Mouse (Mus musculus): Measurements from ENCODE around the gene Mctp2. TPM values are rescaled to one million over a fixed set of nuclear protein-coding genes. Genes with fewer than 3 reads are reported as not detected.

The Mctp2 gene
- total and polyA plus RNA-seq, 3 experiments, result not detected

GRCm38 (mm10) chr7:72145726-72146520 is 160.5 kb downstream of the Mctp2 start:
- no peaks in the 10 kb centered on the region for H3K4me1 ChIP-seq (ENCODE audit: control insufficient read depth in 1 of 2, insufficient read depth in 2 of 2, low read length in 2 of 2)
- TF ChIP-seq ETS1 (IDR thresholded peaks at IDR 0.05; ENCODE audit: low read depth, low read length) (no peak), SMC3 (IDR thresholded peaks at IDR 0.05; ENCODE audit: low read depth, low read length) (no peak), E2F4 (IDR thresholded peaks at IDR 0.05; ENCODE audit: borderline replicate concordance, low read depth, low read length) (no peak), MAZ (IDR thresholded peaks at IDR 0.05; ENCODE audit: low read depth, low read length) (no peak), MAFK (IDR thresholded peaks at IDR 0.05; ENCODE audit: borderline replicate concordance, low read depth, low read length) (no peak), TCF12 (IDR thresholded peaks at IDR 0.05; ENCODE audit: low read depth, low read length) (no peak), HCFC1 (IDR thresholded peaks at IDR 0.05; ENCODE audit: low read depth, low read length) (no peak), ZMIZ1 (IDR thresholded peaks at IDR 0.05; ENCODE audit: low read depth, low read length) (no peak), JUND (IDR thresholded peaks at IDR 0.05; ENCODE audit: low read depth, low read length) (no peak), MYB (IDR thresholded peaks at IDR 0.05; ENCODE audit: low read depth, low read length) (no peak)
- no peaks in the 10 kb centered on the region for H3K9me3 ChIP-seq (replicated peaks; ENCODE audit: insufficient read depth, low read length)
- H3K27me3 ChIP-seq (ENCODE audit: control insufficient read depth in 1 of 2, insufficient read depth in 2 of 2, low read length in 2 of 2), result no peaks in the 10 kb centered on the region
- no peak for DNase-seq (ENCODE audit: low read depth, low spot score)
- no peak overlapping the region for H3K9ac ChIP-seq (ENCODE audit: control insufficient read depth, low read depth, low read length, poor library complexity, severe bottlenecking)
- no peaks in the 10 kb centered on the region for H3K36me3 ChIP-seq (ENCODE audit: control insufficient read depth in 1 of 2, insufficient read depth in 2 of 2, low read length in 2 of 2)
- H3K4me3 ChIP-seq (ENCODE audit: control insufficient read depth in 1 of 2, insufficient read depth in 1 of 2, low read depth in 2 of 2, low read length in 2 of 2), result no peak overlapping the region
- H3K27ac ChIP-seq (ENCODE audit: control insufficient read depth, low read depth, low read length), result no peak overlapping the region
- no peaks in the 10 kb centered on the region for H3K79me2 ChIP-seq (ENCODE audit: control insufficient read depth, insufficient read depth, low read length, poor library complexity)

GRCm38 (mm10) chr7:72138701-72139100 is 167.7 kb downstream of the Mctp2 start:
- no peak overlapping the region for H3K27ac ChIP-seq (ENCODE audit: control insufficient read depth, low read depth, low read length)
- TF ChIP-seq POLR2AphosphoS2 (IDR thresholded peaks at IDR 0.05; ENCODE audit: low read length) (no peak), RAD21 (IDR thresholded peaks at IDR 0.05; ENCODE audit: low read depth, low read length) (no peak), JUND (IDR thresholded peaks at IDR 0.05; ENCODE audit: low read depth, low read length) (no peak), ZNF384 (IDR thresholded peaks at IDR 0.05; ENCODE audit: low read depth, low read length) (no peak), USF2 (IDR thresholded peaks at IDR 0.05; ENCODE audit: borderline replicate concordance in 1 of 2, insufficient read depth in 1 of 2, low read depth in 1 of 2, low read length in 2 of 2) (no peak), UBTF (IDR thresholded peaks at IDR 0.05; ENCODE audit: borderline replicate concordance, insufficient read depth, low read depth, low read length) (no peak), GABPA (IDR thresholded peaks at IDR 0.05; ENCODE audit: low read depth, low read length) (no peak), NRF1 (IDR thresholded peaks at IDR 0.05; ENCODE audit: insufficient read depth, low read depth, low read length, poor library complexity, severe bottlenecking) (no peak), POLR2A (IDR thresholded peaks at IDR 0.05; ENCODE audit: control insufficient read depth in 1 of 2, insufficient read depth in 1 of 2, low read depth in 1 of 2, low read length in 2 of 2, poor library complexity in 1 of 2) (no peak), TAL1 (IDR thresholded peaks at IDR 0.05; ENCODE audit: low read length) (no peak), MXI1 (IDR thresholded peaks at IDR 0.05; ENCODE audit: low read depth, low read length) (no peak), GATA1 (IDR thresholded peaks at IDR 0.05; ENCODE audit: low read depth, low read length) (no peak), MAZ (IDR thresholded peaks at IDR 0.05; ENCODE audit: low read depth, low read length) (no peak), BHLHE40 (IDR thresholded peaks at IDR 0.05; ENCODE audit: borderline replicate concordance, low read depth, low read length) (no peak), CTCF (IDR thresholded peaks at IDR 0.05 in 2 of 3, conservative IDR thresholded peaks at IDR 0.05 in 1 of 3; ENCODE audit: control insufficient read depth in 1 of 3, insufficient read depth in 1 of 3, low read depth in 2 of 3, low read length in 3 of 3, poor library complexity in 1 of 3, severe bottlenecking in 1 of 3) (no peak), TCF12 (IDR thresholded peaks at IDR 0.05; ENCODE audit: low read depth, low read length) (no peak), SIN3A (IDR thresholded peaks at IDR 0.05; ENCODE audit: low read length) (no peak), CHD2 (IDR thresholded peaks at IDR 0.05; ENCODE audit: low read length) (no peak), TBP (IDR thresholded peaks at IDR 0.05; ENCODE audit: low read depth, low read length) (no peak)
- H3K9me3 ChIP-seq (replicated peaks; ENCODE audit: insufficient read depth, low read length), result no peaks in the 10 kb centered on the region
- H3K27me3 ChIP-seq (ENCODE audit: control insufficient read depth in 1 of 2, insufficient read depth in 2 of 2, low read length in 2 of 2), result no peaks in the 10 kb centered on the region
- H3K9ac ChIP-seq (ENCODE audit: control insufficient read depth, low read depth, low read length, poor library complexity, severe bottlenecking), result no peak overlapping the region
- H3K4me3 ChIP-seq (ENCODE audit: control insufficient read depth in 1 of 2, insufficient read depth in 1 of 2, low read depth in 2 of 2, low read length in 2 of 2), result no peak overlapping the region
- no peaks in the 10 kb centered on the region for H3K79me2 ChIP-seq (ENCODE audit: control insufficient read depth, insufficient read depth, low read length, poor library complexity)
- DNase-seq (ENCODE audit: low read depth, low spot score), result no peak
- H3K4me1 ChIP-seq (ENCODE audit: control insufficient read depth in 1 of 2, insufficient read depth in 2 of 2, low read length in 2 of 2), result no peaks in the 10 kb centered on the region
- H3K36me3 ChIP-seq (ENCODE audit: control insufficient read depth in 1 of 2, insufficient read depth in 2 of 2, low read length in 2 of 2), result no peaks in the 10 kb centered on the region
